Mouse (Mus musculus) embryonic facial prominence, embryonic 12.5 days (tissue): ENCODE results near the gene Amz2. TPM values are rescaled to one million over a fixed set of nuclear protein-coding genes. Genes with fewer than 3 reads are reported as not detected.

ENCODE experiments used
- ATAC-seq: fragments of 200-750 bp; cut with Nextera tagmentation; 2 replicates; pipeline ENCODE4 v1.8.0; 2017; ENCODE audit not compliant: insufficient number of reproducible peaks, insufficient read depth, low FRiP score, low TSS enrichment
- H3K27ac ChIP-seq: fragments of 300-500 bp; sonication (generic); 2 replicates; pipeline ENCODE4 v1.5.1; 2016; ENCODE audit warnings: mild to moderate bottlenecking
- H3K27me3 ChIP-seq: fragments of 300-500 bp; sonication (generic); 2 replicates; pipeline ENCODE4 v1.6.1; 2016; ENCODE audit warnings: mild to moderate bottlenecking, moderate library complexity
- H3K36me3 ChIP-seq: fragments of 300-500 bp; sonication (generic); 2 replicates; pipeline ENCODE4 v1.6.1; 2016; ENCODE audit warnings: mild to moderate bottlenecking
- H3K4me1 ChIP-seq: fragments of 300-500 bp; sonication (generic); 2 replicates; pipeline ENCODE4 v1.6.1; 2016
- H3K4me2 ChIP-seq: fragments of 300-500 bp; sonication (generic); replicated peaks from 2 replicates; pipeline ENCODE4 v1.6.1; 2016; ENCODE audit warnings: mild to moderate bottlenecking, moderate library complexity
- H3K4me3 ChIP-seq: fragments of 300-500 bp; sonication (generic); 2 replicates; pipeline ENCODE4 v1.5.1; 2016; ENCODE audit warnings: mild to moderate bottlenecking
- H3K9ac ChIP-seq: fragments of 300-500 bp; sonication (generic); 2 replicates; pipeline ENCODE4 v1.6.1; 2016; ENCODE audit warnings: mild to moderate bottlenecking, moderate library complexity
- H3K9me3 ChIP-seq: fragments of 300-500 bp; sonication (generic); 2 replicates; pipeline ENCODE4 v1.6.1; 2016; ENCODE audit warnings: mild to moderate bottlenecking, moderate library complexity
- WGBS: fragments of 180-500 bp; shearing (Covaris S2); methylation state at CpG from one replicate; pipeline ENCODE4 v1.1.7; 2016; 5-methylcytosine and 5-hydroxymethylcytosine counted together
- polyA plus RNA-seq: library from polyadenylated mRNA; unstranded; fragments of >200 nt; fragmentation: Nextera tagmentation; extraction: Ambion mirVana; gene quantifications from 2 replicates; pipeline ENCODE4 v1.2.1, GENCODE M21; 2016

Amz2 gene
- polyA plus RNA-seq, 1 experiment from 2014 or later, result 48.5 TPM

DNA sequence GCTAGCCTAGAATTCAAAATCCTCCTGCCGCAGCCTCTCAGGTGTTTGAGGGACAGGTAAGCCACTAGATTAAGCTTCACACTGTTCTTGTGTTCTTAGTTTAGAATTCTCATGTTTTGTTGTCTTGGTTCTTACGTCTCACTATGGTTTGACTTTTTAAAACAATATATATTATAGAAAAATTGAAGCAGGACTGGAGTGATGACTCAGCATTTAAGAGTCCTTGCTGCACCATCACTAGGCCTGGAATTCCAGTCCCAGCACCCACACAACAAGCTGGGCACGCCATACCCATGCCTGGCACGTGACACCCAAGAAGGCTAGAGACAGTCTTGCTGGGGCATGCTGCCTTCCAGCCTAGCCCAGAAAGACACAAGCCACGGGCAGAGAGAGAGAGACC is 19.3 kb upstream of the Amz2 start:
- Histone ChIP-seq H3K4me1 (no peaks in the 10 kb centered on the region), H3K4me2 (no peak overlapping the region), H3K27ac (no peak overlapping the region), H3K9me3 (no peaks in the 10 kb centered on the region), H3K9ac (no peak overlapping the region), H3K27me3 (no peaks in the 10 kb centered on the region), H3K36me3 (0 out of 2 replicates have a peak, but pooled peaks cover 1% of the 10 kb centered on the region), H3K4me3 (no peak overlapping the region)
- no peak for ATAC-seq
- 86% methylated on average over 5 of the region's 5 CpGs for WGBS

GRCm38 (mm10) chr11:109410197-109410980 is 15.4 kb upstream of the Amz2 start:
- no peaks in the 10 kb centered on the region for H3K9me3 ChIP-seq
- no peak overlapping the region for H3K4me3 ChIP-seq
- ATAC-seq, result no peak
- H3K27ac ChIP-seq, result no peak overlapping the region
- H3K4me2 ChIP-seq, result no peak overlapping the region
- no peaks in the 10 kb centered on the region for H3K4me1 ChIP-seq
- H3K36me3 ChIP-seq, result no peaks in the 10 kb centered on the region
- H3K27me3 ChIP-seq, result no peaks in the 10 kb centered on the region
- H3K9ac ChIP-seq, result no peak overlapping the region
- 92% methylated on average over 15 of the region's 15 CpGs for WGBS

DNA sequence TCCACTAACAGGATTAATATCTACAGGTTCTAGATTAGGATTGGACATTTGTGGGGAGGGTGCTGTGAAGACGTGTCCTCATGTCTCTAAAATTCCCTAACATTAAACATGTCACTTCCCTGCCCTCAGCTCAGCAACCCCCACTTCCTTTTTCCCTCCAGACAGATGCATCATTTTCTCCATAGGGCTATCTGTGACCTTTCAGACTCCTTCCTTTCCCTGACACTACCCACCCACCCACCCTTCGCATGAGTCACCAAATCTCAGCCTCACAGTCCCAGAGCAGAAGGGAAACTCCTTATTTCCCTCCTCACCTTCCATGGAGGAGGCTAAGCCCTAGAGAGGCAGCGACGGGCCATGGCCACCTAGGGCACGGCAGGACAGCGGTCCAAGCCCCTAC is 12.1 kb upstream of the Amz2 start, which contains the start of gene 9930022D16Rik:
9930022D16Rik (plus strand) TSS at position 301 of the 400 bp plus-strand sequence.
- Histone ChIP-seq H3K4me1 (no peaks in the 10 kb centered on the region), H3K36me3 (no peaks in the 10 kb centered on the region), H3K4me2 (no peak within 1 kb of the TSS), H3K27ac (no peak within 1 kb of the TSS), H3K27me3 (no peaks in the 10 kb centered on the region), H3K9me3 (no peaks in the 10 kb centered on the region), H3K9ac (no peak within 1 kb of the TSS), H3K4me3 (no peak within 1 kb of the TSS)
- 83% methylated on average over 6 of the region's 6 CpGs for WGBS
- ATAC-seq, result no peak

GRCm38 (mm10) chr11:109414802-109415201 is 10.9 kb upstream of the Amz2 start:
- no peak overlapping the region for H3K9ac ChIP-seq
- no peaks in the 10 kb centered on the region for H3K9me3 ChIP-seq
- no peaks in the 10 kb centered on the region for H3K4me1 ChIP-seq
- H3K4me3 ChIP-seq, result no peak overlapping the region
- no peak for ATAC-seq
- no peak overlapping the region for H3K27ac ChIP-seq
- H3K36me3 ChIP-seq, result no peaks in the 10 kb centered on the region
- 0 out of 2 replicates have a peak, but pooled peaks cover 2% of the 10 kb centered on the region for H3K27me3 ChIP-seq
- WGBS, result 87% methylated on average over 5 of the region's 5 CpGs
- no peak overlapping the region for H3K4me2 ChIP-seq

DNA sequence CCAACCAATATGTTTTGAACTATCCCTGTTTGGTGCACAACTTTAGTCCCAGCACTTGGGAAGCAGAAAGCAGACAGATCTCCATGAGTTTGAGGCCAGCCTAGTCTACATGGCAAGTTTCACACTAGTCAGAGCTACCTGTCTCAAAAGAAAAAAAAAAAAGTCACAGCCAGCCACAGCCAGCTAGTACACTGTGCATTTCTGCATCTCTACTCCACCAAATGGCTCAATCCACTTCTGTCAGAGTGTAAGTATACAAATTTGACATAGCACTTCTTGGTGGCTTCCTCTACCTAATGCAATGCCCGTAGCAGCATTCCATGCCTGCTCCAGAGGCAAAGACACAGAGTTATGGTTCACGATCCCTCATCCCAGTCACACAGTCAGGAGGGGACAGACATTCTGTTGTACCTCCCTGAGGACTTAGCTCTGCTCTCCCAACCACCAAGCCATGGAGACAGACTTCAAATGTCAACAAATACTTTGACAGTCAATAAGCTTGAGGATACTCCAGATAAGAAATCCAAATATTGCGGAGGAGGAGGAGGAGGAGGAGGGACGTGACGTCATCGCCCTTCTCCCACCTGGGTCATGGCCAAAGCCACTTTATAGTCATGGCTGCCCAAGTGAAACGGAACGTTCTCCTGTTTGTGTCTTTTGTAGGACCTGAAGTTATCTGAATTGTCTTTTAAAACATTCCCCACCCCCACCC is 8.9 kb upstream of the Amz2 start:
- Histone ChIP-seq H3K4me3 (no peak overlapping the region), H3K4me1 (no peaks in the 10 kb centered on the region), H3K9ac (no peak overlapping the region), H3K36me3 (no peaks in the 10 kb centered on the region), H3K27me3 (0 out of 2 replicates have a peak, but pooled peaks cover 3% of the 10 kb centered on the region), H3K27ac (no peak overlapping the region), H3K9me3 (no peaks in the 10 kb centered on the region), H3K4me2 (no peak overlapping the region)
- no peak for ATAC-seq
- 88% methylated on average over 8 of the region's 8 CpGs for WGBS

GRCm38 (mm10) chr11:109417472-109418040 is 8.2 kb upstream of the Amz2 start:
- H3K27ac ChIP-seq, result no peak overlapping the region
- 91% methylated on average over 9 of the region's 9 CpGs for WGBS
- ATAC-seq, result no peak
- H3K4me1 ChIP-seq, result no peaks in the 10 kb centered on the region
- no peak overlapping the region for H3K9ac ChIP-seq
- H3K4me3 ChIP-seq, result no peak overlapping the region
- H3K9me3 ChIP-seq, result no peaks in the 10 kb centered on the region
- H3K4me2 ChIP-seq, result no peak overlapping the region
- H3K36me3 ChIP-seq, result no peaks in the 10 kb centered on the region
- H3K27me3 ChIP-seq, result 0 out of 2 replicates have a peak, but pooled peaks cover 3% of the 10 kb centered on the region

DNA sequence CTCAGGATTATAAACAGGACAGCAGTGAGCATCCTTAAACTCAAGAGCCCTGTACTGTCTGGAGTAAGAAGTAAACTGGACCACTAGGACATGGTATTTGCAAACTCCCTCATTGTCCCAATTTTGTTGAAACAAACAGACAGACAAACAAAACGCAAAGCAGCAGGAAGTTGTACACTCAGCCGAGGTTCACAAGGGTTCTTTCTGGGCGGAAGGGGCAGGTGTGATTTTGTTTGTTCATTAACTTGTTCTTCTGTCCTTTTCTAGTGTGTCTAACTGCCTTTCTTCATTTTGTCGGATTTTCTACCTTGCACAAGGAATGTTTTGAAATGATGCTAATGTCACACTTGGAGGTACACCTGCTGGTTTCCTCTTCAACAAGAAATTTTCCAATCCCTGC is 6.3 kb upstream of the Amz2 start:
- Histone ChIP-seq H3K4me3 (no peak overlapping the region), H3K9me3 (no peaks in the 10 kb centered on the region), H3K9ac (no peak overlapping the region), H3K36me3 (no peaks in the 10 kb centered on the region), H3K4me1 (no peaks in the 10 kb centered on the region), H3K4me2 (no peak overlapping the region), H3K27me3 (0 out of 2 replicates have a peak, but pooled peaks cover 3% of the 10 kb centered on the region), H3K27ac (no peak overlapping the region)
- whole genome bisulfite sequencing, result 52% methylated on average over 4 of the region's 4 CpGs
- no peak for ATAC-seq

DNA sequence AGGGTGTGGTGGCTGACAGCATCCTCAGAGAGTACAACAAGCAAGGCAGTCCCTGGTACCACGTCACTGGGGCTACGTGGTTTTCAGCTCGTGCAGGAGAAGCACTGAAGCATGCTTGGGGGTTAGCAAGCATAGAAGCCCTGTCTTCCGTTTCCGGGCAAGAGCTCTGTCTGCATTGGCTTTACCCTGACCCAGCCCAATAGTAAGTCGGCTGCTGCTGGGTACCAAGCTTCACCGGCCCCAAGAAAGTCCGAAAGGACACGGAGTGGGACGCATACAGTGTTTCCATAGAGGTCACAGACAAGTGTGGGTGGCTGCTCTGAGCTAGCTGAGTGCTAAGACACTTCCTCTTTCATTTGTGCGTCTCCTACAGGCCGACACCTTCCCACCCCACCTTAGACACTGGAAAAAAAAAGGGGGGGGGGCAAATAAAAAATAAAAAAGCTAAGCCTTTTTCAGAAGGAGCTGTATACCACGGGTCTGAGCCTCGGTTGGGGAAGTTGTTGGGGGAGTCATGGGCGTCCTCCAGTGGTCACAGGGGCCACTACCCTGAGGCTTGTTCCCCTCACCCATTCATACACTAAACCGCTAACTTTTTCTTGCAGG is 5.7 kb upstream of the Amz2 start:
- no peak overlapping the region for H3K27ac ChIP-seq

GRCm38 (mm10) chr11:109420567-109420962 is 5.2 kb upstream of the Amz2 start:
- 79% methylated on average over 14 of the region's 14 CpGs for WGBS
- Histone ChIP-seq H3K4me1 (0 out of 2 replicates have a peak, but pooled peaks cover 3% of the 10 kb centered on the region), H3K27me3 (0 out of 2 replicates have a peak, but pooled peaks cover 3% of the 10 kb centered on the region), H3K9ac (no peak overlapping the region), H3K27ac (no peak overlapping the region), H3K36me3 (no peaks in the 10 kb centered on the region), H3K4me3 (no peak overlapping the region), H3K4me2 (no peak overlapping the region), H3K9me3 (no peaks in the 10 kb centered on the region)
- ATAC-seq, result no peak

More for the DNA sequence above, 5.7 kb upstream of the Amz2 start:
- no peak for ATAC-seq
- no peaks in the 10 kb centered on the region for H3K36me3 ChIP-seq
- H3K27me3 ChIP-seq, result 0 out of 2 replicates have a peak, but pooled peaks cover 3% of the 10 kb centered on the region
- H3K4me3 ChIP-seq, result no peak overlapping the region
- WGBS, result 42% methylated on average over 16 of the region's 16 CpGs
- H3K9me3 ChIP-seq, result no peaks in the 10 kb centered on the region
- H3K9ac ChIP-seq, result no peak overlapping the region
- no peak overlapping the region for H3K4me2 ChIP-seq
- H3K4me1 ChIP-seq, result 0 out of 2 replicates have a peak, but pooled peaks cover under 1% of the 10 kb centered on the region

GRCm38 (mm10) chr11:109421205-109421604 is 4.5 kb upstream of the Amz2 start:
- H3K9ac ChIP-seq, result no peak overlapping the region
- H3K27ac ChIP-seq, result no peak overlapping the region
- H3K4me2 ChIP-seq, result no peak overlapping the region
- no peak overlapping the region for H3K4me3 ChIP-seq
- H3K4me1 ChIP-seq, result 0 out of 2 replicates have a peak, but pooled peaks cover 3% of the 10 kb centered on the region
- H3K27me3 ChIP-seq, result 0 out of 2 replicates have a peak, but pooled peaks cover 3% of the 10 kb centered on the region
- no peak for ATAC-seq
- WGBS, result 78% methylated on average over 5 of the region's 5 CpGs
- H3K36me3 ChIP-seq, result no peaks in the 10 kb centered on the region
- H3K9me3 ChIP-seq, result no peaks in the 10 kb centered on the region

DNA sequence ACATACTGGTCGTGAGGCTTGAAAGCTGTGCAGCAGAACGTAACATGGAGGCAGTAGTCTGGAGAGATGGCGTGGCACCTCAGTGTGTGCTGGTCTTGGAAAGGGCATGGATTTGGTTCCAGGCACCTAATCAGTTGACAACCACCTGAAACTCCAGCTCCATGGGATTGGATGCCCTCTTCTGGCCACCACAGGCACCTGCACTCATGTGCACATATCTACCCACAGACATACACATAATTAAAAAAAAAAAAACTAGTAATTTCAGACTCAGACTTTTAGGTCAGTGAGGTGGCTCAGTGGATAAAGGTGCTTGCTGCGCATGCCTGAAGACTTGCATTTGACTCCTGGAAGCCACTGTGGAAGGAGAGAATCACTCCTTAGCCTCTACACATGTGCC is 3.5 kb upstream of the Amz2 start:
- 0 out of 2 replicates have a peak, but pooled peaks cover 3% of the 10 kb centered on the region for H3K27me3 ChIP-seq
- no peak for ATAC-seq
- WGBS, result 97% methylated on average over 4 of the region's 4 CpGs

More for the DNA sequence above, 3.5 kb upstream of the Amz2 start:
- H3K4me3 ChIP-seq, result no peak overlapping the region
- H3K4me2 ChIP-seq, result no peak overlapping the region
- no peak overlapping the region for H3K27ac ChIP-seq
- H3K9me3 ChIP-seq, result no peaks in the 10 kb centered on the region
- peaks cover 10% of the 10 kb centered on the region for H3K4me1 ChIP-seq
- H3K36me3 ChIP-seq, result no peaks in the 10 kb centered on the region
- no peak overlapping the region for H3K9ac ChIP-seq
